Mouse (Mus musculus) neural tube, embryonic 12.5 days (tissue): Measurements from ENCODE around the gene Il6ra. TPM values are rescaled to one million over a fixed set of nuclear protein-coding genes. Genes with fewer than 3 reads are reported as not detected.

Experiments used
- ATAC-seq: fragments of 200-750 bp; cut with Nextera tagmentation; 2 replicates; pipeline ENCODE4 v1.8.0; 2017; ENCODE audit warnings: low read depth, mild to moderate bottlenecking, moderate TSS enrichment, moderate library complexity; ENCODE audit not compliant: low FRiP score
- H3K27ac ChIP-seq: fragments of 300-500 bp; sonication (generic); 2 replicates; pipeline ENCODE4 v1.5.1; 2016
- H3K27me3 ChIP-seq: fragments of 300-500 bp; sonication (generic); replicated peaks from 2 replicates; pipeline ENCODE4 v1.6.1; 2016; ENCODE audit warnings: mild to moderate bottlenecking
- H3K36me3 ChIP-seq: fragments of 300-500 bp; sonication (generic); 2 replicates; pipeline ENCODE4 v1.6.1; 2016; ENCODE audit warnings: mild to moderate bottlenecking
- H3K4me1 ChIP-seq: fragments of 300-500 bp; sonication (generic); 2 replicates; pipeline ENCODE4 v1.6.1; 2016
- H3K4me2 ChIP-seq: fragments of 300-500 bp; sonication (generic); replicated peaks from 2 replicates; pipeline ENCODE4 v1.6.1; 2016; ENCODE audit warnings: mild to moderate bottlenecking
- H3K4me3 ChIP-seq: fragments of 300-500 bp; sonication (generic); 2 replicates; pipeline ENCODE4 v1.5.1; 2016
- H3K9ac ChIP-seq: fragments of 300-500 bp; sonication (generic); 2 replicates; pipeline ENCODE4 v1.6.1; 2016; ENCODE audit warnings: mild to moderate bottlenecking
- H3K9me3 ChIP-seq: fragments of 300-500 bp; sonication (generic); 2 replicates; pipeline ENCODE4 v1.6.1; 2016; ENCODE audit warnings: mild to moderate bottlenecking
- WGBS: fragments of 180-500 bp; shearing (Covaris S2); methylation state at CpG from one replicate; pipeline ENCODE4 v1.1.7; 2016; 5-methylcytosine and 5-hydroxymethylcytosine counted together
- polyA plus RNA-seq: library from polyadenylated mRNA; unstranded; fragments of >200 nt; fragmentation: Nextera tagmentation; extraction: Ambion mirVana; gene quantifications from 2 replicates; pipeline ENCODE4 v1.2.1, GENCODE M21; 2016

The Il6ra gene
- polyA plus RNA-seq, 1 experiment from 2014 or later, result 0.68 TPM

GRCm38 (mm10) chr3:89907846-89908245 is 5.2 kb downstream of the Il6ra start:
- H3K4me3 ChIP-seq, result no peak overlapping the region
- no peak for ATAC-seq
- peaks cover 19% of the 10 kb centered on the region for H3K27me3 ChIP-seq
- no peak overlapping the region for H3K9ac ChIP-seq
- H3K4me1 ChIP-seq, result peaks cover 6% of the 10 kb centered on the region; the same call in 1 of the 2 replicates
- no peak overlapping the region for H3K27ac ChIP-seq
- WGBS, result 83% methylated on average over 3 of the region's 3 CpGs
- H3K4me2 ChIP-seq, result no peak overlapping the region
- H3K9me3 ChIP-seq, result no peaks in the 10 kb centered on the region
- H3K36me3 ChIP-seq, result no peaks in the 10 kb centered on the region

GRCm38 (mm10) chr3:89899511-89899908 is 13.5 kb downstream of the Il6ra start:
- H3K36me3 ChIP-seq, result no peaks in the 10 kb centered on the region
- no peak overlapping the region for H3K27ac ChIP-seq
- H3K4me2 ChIP-seq, result no peak overlapping the region
- 75% methylated on average over 8 of the region's 8 CpGs for WGBS
- H3K9me3 ChIP-seq, result no peaks in the 10 kb centered on the region
- no peak for ATAC-seq
- H3K4me3 ChIP-seq, result no peak overlapping the region
- H3K4me1 ChIP-seq, result peaks cover 5% of the 10 kb centered on the region; the same call in 1 of the 2 replicates
- H3K27me3 ChIP-seq, result no peaks in the 10 kb centered on the region
- no peak overlapping the region for H3K9ac ChIP-seq

- Histone ChIP-seq H3K36me3 (no peaks in the 10 kb centered on the region), H3K9me3 (no peaks in the 10 kb centered on the region), H3K4me1 (peaks cover 5% of the 10 kb centered on the region; the same call in 1 of the 2 replicates), H3K9ac (no peak overlapping the region), H3K27ac (no peak overlapping the region), H3K4me2 (no peak overlapping the region), H3K4me3 (no peak overlapping the region), H3K27me3 (no peaks in the 10 kb centered on the region)
- 65% methylated on average over 5 of the region's 5 CpGs for WGBS
- ATAC-seq, result no peak
Measured at GRCm38 (mm10) chr3:89898870-89899510, 14.0 kb downstream of the Il6ra start.

GRCm38 (mm10) chr3:89898011-89898410 is 15.0 kb downstream of the Il6ra start:
- Histone ChIP-seq H3K36me3 (no peaks in the 10 kb centered on the region), H3K9me3 (no peaks in the 10 kb centered on the region), H3K4me2 (no peak overlapping the region), H3K27ac (no peak overlapping the region), H3K4me3 (no peak overlapping the region), H3K9ac (no peak overlapping the region), H3K4me1 (peaks cover 5% of the 10 kb centered on the region; the same call in 1 of the 2 replicates), H3K27me3 (no peaks in the 10 kb centered on the region)
- ATAC-seq, result no peak
- 73% methylated on average over 10 of the region's 10 CpGs for WGBS

GRCm38 (mm10) chr3:89897204-89897796 is 15.7 kb downstream of the Il6ra start:
- no peaks in the 10 kb centered on the region for H3K36me3 ChIP-seq
- no peaks in the 10 kb centered on the region for H3K27me3 ChIP-seq
- peaks cover 5% of the 10 kb centered on the region; the same call in 1 of the 2 replicates for H3K4me1 ChIP-seq
- no peak overlapping the region for H3K4me3 ChIP-seq
- no peak overlapping the region for H3K4me2 ChIP-seq
- 54% methylated on average over 8 of the region's 8 CpGs for WGBS
- H3K27ac ChIP-seq, result no peak overlapping the region
- H3K9ac ChIP-seq, result no peak overlapping the region
- H3K9me3 ChIP-seq, result no peaks in the 10 kb centered on the region
- no peak for ATAC-seq

- 8% methylated on average over 5 of the region's 5 CpGs for WGBS
- Histone ChIP-seq H3K9me3 (no peaks in the 10 kb centered on the region), H3K36me3 (no peaks in the 10 kb centered on the region), H3K4me1 (peaks cover 5% of the 10 kb centered on the region; the same call in 1 of the 2 replicates), H3K4me3 (no peak overlapping the region), H3K9ac (no peak overlapping the region), H3K27me3 (no peaks in the 10 kb centered on the region), H3K27ac (no peak overlapping the region), H3K4me2 (no peak overlapping the region)
- no peak for ATAC-seq
Measured at GRCm38 (mm10) chr3:89896571-89896970, 16.4 kb downstream of the Il6ra start.

- Histone ChIP-seq H3K27me3 (no peaks in the 10 kb centered on the region), H3K4me2 (no peak overlapping the region), H3K9me3 (no peaks in the 10 kb centered on the region), H3K4me3 (no peak overlapping the region), H3K36me3 (no peaks in the 10 kb centered on the region), H3K27ac (no peak overlapping the region), H3K9ac (no peak overlapping the region), H3K4me1 (peaks cover 5% of the 10 kb centered on the region; the same call in 1 of the 2 replicates)
- WGBS, result 90% methylated on average over 5 of the region's 5 CpGs
- no peak for ATAC-seq
Measured at GRCm38 (mm10) chr3:89892517-89893106, 20.4 kb downstream of the Il6ra start.

GRCm38 (mm10) chr3:89891696-89892095 is 21.3 kb downstream of the Il6ra start:
- Histone ChIP-seq H3K4me3 (no peak overlapping the region), H3K4me2 (no peak overlapping the region), H3K9ac (no peak overlapping the region), H3K9me3 (no peaks in the 10 kb centered on the region), H3K36me3 (no peaks in the 10 kb centered on the region), H3K4me1 (peaks cover 5% of the 10 kb centered on the region; the same call in 1 of the 2 replicates), H3K27ac (no peak overlapping the region), H3K27me3 (no peaks in the 10 kb centered on the region)
- ATAC-seq, result no peak

- H3K27ac ChIP-seq, result no peak overlapping the region
- no peak overlapping the region for H3K4me3 ChIP-seq
- no peak overlapping the region for H3K4me2 ChIP-seq
- no peaks in the 10 kb centered on the region for H3K9me3 ChIP-seq
- ATAC-seq, result no peak
- 63% methylated on average over 8 of the region's 8 CpGs for WGBS
- H3K27me3 ChIP-seq, result no peaks in the 10 kb centered on the region
- no peaks in the 10 kb centered on the region for H3K4me1 ChIP-seq
- no peaks in the 10 kb centered on the region for H3K36me3 ChIP-seq
- H3K9ac ChIP-seq, result no peak overlapping the region
Measured at GRCm38 (mm10) chr3:89889841-89890430, 23.1 kb downstream of the Il6ra start.

- no peaks in the 10 kb centered on the region for H3K4me1 ChIP-seq
- no peak for ATAC-seq
- no peaks in the 10 kb centered on the region for H3K27me3 ChIP-seq
- no peak overlapping the region for H3K9ac ChIP-seq
- H3K4me3 ChIP-seq, result no peak overlapping the region
- WGBS, result 91% methylated on average over 7 of the region's 7 CpGs
- no peaks in the 10 kb centered on the region for H3K9me3 ChIP-seq
- H3K36me3 ChIP-seq, result no peaks in the 10 kb centered on the region
- no peak overlapping the region for H3K27ac ChIP-seq
- H3K4me2 ChIP-seq, result no peak overlapping the region
Measured at GRCm38 (mm10) chr3:89887582-89888230, 25.3 kb downstream of the Il6ra start.

- 92% methylated on average over 11 of the region's 11 CpGs for WGBS
- Histone ChIP-seq H3K9me3 (no peaks in the 10 kb centered on the region), H3K9ac (no peak overlapping the region)
Measured at GRCm38 (mm10) chr3:89885766-89886165, 27.2 kb downstream of the Il6ra start.

GRCm38 (mm10) chr3:89883582-89884041 is 29.4 kb downstream of the Il6ra start:
- H3K27ac ChIP-seq, result no peak overlapping the region
- H3K4me3 ChIP-seq, result no peak overlapping the region
- no peak for ATAC-seq
- H3K9ac ChIP-seq, result no peak overlapping the region
- H3K36me3 ChIP-seq, result no peaks in the 10 kb centered on the region
- H3K9me3 ChIP-seq, result no peaks in the 10 kb centered on the region
- H3K27me3 ChIP-seq, result no peaks in the 10 kb centered on the region
- no peaks in the 10 kb centered on the region for H3K4me1 ChIP-seq
- 88% methylated on average over 4 of the region's 4 CpGs for WGBS
- no peak overlapping the region for H3K4me2 ChIP-seq

More at GRCm38 (mm10) chr3:89885766-89886165, 27.2 kb downstream of the Il6ra start:
- Histone ChIP-seq H3K27ac (no peak overlapping the region), H3K4me3 (no peak overlapping the region), H3K4me1 (no peaks in the 10 kb centered on the region), H3K36me3 (no peaks in the 10 kb centered on the region), H3K27me3 (no peaks in the 10 kb centered on the region), H3K4me2 (no peak overlapping the region)
- ATAC-seq, result no peak
